Mouse (Mus musculus): Measurements from ENCODE around the gene Josd2. TPM values are rescaled to one million over a fixed set of nuclear protein-coding genes. Genes with fewer than 3 reads are reported as not detected.

Josd2 gene
- polyA plus RNA-seq, 1 experiment from 2014 or later = 157 TPM

- H3K4me3 ChIP-seq (ENCODE audit: low read length) = no peak overlapping the region
- ATAC-seq (replicated peaks; ENCODE audit: extremely low read depth, insufficient read depth, low FRiP score) = no peak
- WGBS = 61% methylated on average over 5 of the region's 5 CpGs
- no peaks in the 10 kb centered on the region for H3K36me3 ChIP-seq (ENCODE audit: control insufficient read depth, insufficient read depth)
- no peak overlapping the region for H3K27ac ChIP-seq (ENCODE audit: low read length)
- H3K9me3 ChIP-seq (replicated peaks; ENCODE audit: control insufficient read depth, low read length) = no peaks in the 10 kb centered on the region
- no peak overlapping the region for H3K9ac ChIP-seq (ENCODE audit: low read length)
- H3K4me2 ChIP-seq (ENCODE audit: low read depth, low read length) = no peak overlapping the region
- H3K4me1 ChIP-seq (ENCODE audit: control insufficient read depth, insufficient read depth, low read length) = no peaks in the 10 kb centered on the region
- peaks cover 34% of the 10 kb centered on the region for H3K27me3 ChIP-seq (ENCODE audit: control insufficient read depth, insufficient read depth, low read length)
Observed at GRCm38 (mm10) chr7:44435796-44436195, 32.0 kb upstream of the Josd2 start.

GRCm38 (mm10) chr7:44436267-44436666 is 31.5 kb upstream of the Josd2 start:
- H3K9me3 ChIP-seq (replicated peaks; ENCODE audit: control insufficient read depth, low read length) = no peaks in the 10 kb centered on the region
- H3K4me3 ChIP-seq (ENCODE audit: low read length) = no peak overlapping the region
- H3K9ac ChIP-seq (ENCODE audit: low read length) = no peak overlapping the region
- H3K36me3 ChIP-seq (ENCODE audit: control insufficient read depth, insufficient read depth) = no peaks in the 10 kb centered on the region
- H3K27me3 ChIP-seq (ENCODE audit: control insufficient read depth, insufficient read depth, low read length) = peaks cover 34% of the 10 kb centered on the region
- ATAC-seq (replicated peaks; ENCODE audit: extremely low read depth, insufficient read depth, low FRiP score) = no peak
- no peaks in the 10 kb centered on the region for H3K4me1 ChIP-seq (ENCODE audit: control insufficient read depth, insufficient read depth, low read length)
- no peak overlapping the region for H3K27ac ChIP-seq (ENCODE audit: low read length)
- H3K4me2 ChIP-seq (ENCODE audit: low read depth, low read length) = no peak overlapping the region
- 6% methylated on average over 1 of the region's 1 CpGs for WGBS

- Histone ChIP-seq H3K4me3 (ENCODE audit: low read length) (no peak overlapping the region), H3K27me3 (ENCODE audit: control insufficient read depth, insufficient read depth, low read length) (peaks cover 36% of the 10 kb centered on the region), H3K9me3 (replicated peaks; ENCODE audit: control insufficient read depth, low read length) (no peaks in the 10 kb centered on the region), H3K9ac (ENCODE audit: low read length) (no peak overlapping the region), H3K36me3 (ENCODE audit: control insufficient read depth, insufficient read depth) (no peaks in the 10 kb centered on the region), H3K4me2 (ENCODE audit: low read depth, low read length) (no peak overlapping the region), H3K27ac (ENCODE audit: low read length) (no peak overlapping the region), H3K4me1 (ENCODE audit: control insufficient read depth, insufficient read depth, low read length) (no peaks in the 10 kb centered on the region)
- WGBS = 66% methylated on average over 1 of the region's 1 CpGs
- no peak for ATAC-seq (replicated peaks; ENCODE audit: extremely low read depth, insufficient read depth, low FRiP score)
Observed at GRCm38 (mm10) chr7:44437188-44437587, 30.6 kb upstream of the Josd2 start.

GRCm38 (mm10) chr7:44437933-44438332 is 29.8 kb upstream of the Josd2 start:
- WGBS = 74% methylated on average over 8 of the region's 8 CpGs
- Histone ChIP-seq H3K9me3 (replicated peaks; ENCODE audit: control insufficient read depth, low read length) (no peaks in the 10 kb centered on the region), H3K4me1 (ENCODE audit: control insufficient read depth, insufficient read depth, low read length) (no peaks in the 10 kb centered on the region), H3K27ac (ENCODE audit: low read length) (no peak overlapping the region), H3K4me3 (ENCODE audit: low read length) (no peak overlapping the region), H3K9ac (ENCODE audit: low read length) (no peak overlapping the region), H3K4me2 (ENCODE audit: low read depth, low read length) (no peak overlapping the region), H3K27me3 (ENCODE audit: control insufficient read depth, insufficient read depth, low read length) (peaks cover 38% of the 10 kb centered on the region), H3K36me3 (ENCODE audit: control insufficient read depth, insufficient read depth) (no peaks in the 10 kb centered on the region)
- no peak for ATAC-seq (replicated peaks; ENCODE audit: extremely low read depth, insufficient read depth, low FRiP score)

- Histone ChIP-seq H3K9ac (ENCODE audit: low read length) (no peak overlapping the region), H3K27ac (ENCODE audit: low read length) (no peak overlapping the region), H3K9me3 (replicated peaks; ENCODE audit: control insufficient read depth, low read length) (no peaks in the 10 kb centered on the region), H3K4me2 (ENCODE audit: low read depth, low read length) (no peak overlapping the region), H3K36me3 (ENCODE audit: control insufficient read depth, insufficient read depth) (no peaks in the 10 kb centered on the region), H3K27me3 (ENCODE audit: control insufficient read depth, insufficient read depth, low read length) (peaks cover 42% of the 10 kb centered on the region), H3K4me1 (ENCODE audit: control insufficient read depth, insufficient read depth, low read length) (peaks cover 10% of the 10 kb centered on the region; the same call in 1 of the 2 replicates), H3K4me3 (ENCODE audit: low read length) (no peak overlapping the region)
- WGBS = 71% methylated on average over 2 of the region's 2 CpGs
- ATAC-seq (replicated peaks; ENCODE audit: extremely low read depth, insufficient read depth, low FRiP score) = no peak
Observed at GRCm38 (mm10) chr7:44439696-44440095, 28.1 kb upstream of the Josd2 start.

- Histone ChIP-seq H3K4me1 (ENCODE audit: control insufficient read depth, insufficient read depth, low read length) (peaks cover 18% of the 10 kb centered on the region), H3K4me3 (ENCODE audit: low read length) (no peak overlapping the region), H3K9me3 (replicated peaks; ENCODE audit: control insufficient read depth, low read length) (no peaks in the 10 kb centered on the region), H3K36me3 (ENCODE audit: control insufficient read depth, insufficient read depth) (no peaks in the 10 kb centered on the region), H3K9ac (ENCODE audit: low read length) (no peak overlapping the region), H3K27me3 (ENCODE audit: control insufficient read depth, insufficient read depth, low read length) (peaks cover 46% of the 10 kb centered on the region), H3K27ac (ENCODE audit: low read length) (no peak overlapping the region), H3K4me2 (ENCODE audit: low read depth, low read length) (no peak overlapping the region)
- WGBS = 90% methylated on average over 1 of the region's 1 CpGs
- ATAC-seq (replicated peaks; ENCODE audit: extremely low read depth, insufficient read depth, low FRiP score) = no peak
Observed at GRCm38 (mm10) chr7:44440479-44440878, 27.3 kb upstream of the Josd2 start.

GRCm38 (mm10) chr7:44441180-44441579 is 26.6 kb upstream of the Josd2 start:
- ATAC-seq (replicated peaks; ENCODE audit: extremely low read depth, insufficient read depth, low FRiP score) = no peak
- no peak overlapping the region for H3K27ac ChIP-seq (ENCODE audit: low read length)
- H3K4me1 ChIP-seq (ENCODE audit: control insufficient read depth, insufficient read depth, low read length) = peaks cover 25% of the 10 kb centered on the region
- no peak overlapping the region for H3K9ac ChIP-seq (ENCODE audit: low read length)
- 7% methylated on average over 1 of the region's 1 CpGs for WGBS
- H3K4me3 ChIP-seq (ENCODE audit: low read length) = no peak overlapping the region; the same call in 1 of the 2 replicates
- peaks cover 52% of the 10 kb centered on the region for H3K27me3 ChIP-seq (ENCODE audit: control insufficient read depth, insufficient read depth, low read length)
- H3K36me3 ChIP-seq (ENCODE audit: control insufficient read depth, insufficient read depth) = no peaks in the 10 kb centered on the region
- peak overlapping the region; percentile 69; the same call in 1 of the 2 replicates for H3K4me2 ChIP-seq (ENCODE audit: low read depth, low read length)
- H3K9me3 ChIP-seq (replicated peaks; ENCODE audit: control insufficient read depth, low read length) = no peaks in the 10 kb centered on the region

GRCm38 (mm10) chr7:44441648-44442109 is 26.1 kb upstream of the Josd2 start:
- Histone ChIP-seq H3K27ac (ENCODE audit: low read length) (peak overlapping the region; percentile 79), H3K27me3 (ENCODE audit: control insufficient read depth, insufficient read depth, low read length) (peaks cover 52% of the 10 kb centered on the region), H3K9me3 (replicated peaks; ENCODE audit: control insufficient read depth, low read length) (no peaks in the 10 kb centered on the region), H3K4me2 (ENCODE audit: low read depth, low read length) (peak overlapping the region; percentile 69), H3K36me3 (ENCODE audit: control insufficient read depth, insufficient read depth) (no peaks in the 10 kb centered on the region), H3K4me1 (ENCODE audit: control insufficient read depth, insufficient read depth, low read length) (peaks cover 29% of the 10 kb centered on the region), H3K9ac (ENCODE audit: low read length) (peak overlapping the region; percentile 84), H3K4me3 (ENCODE audit: low read length) (peak overlapping the region; percentile 62)
- peak; percentile 29 for ATAC-seq (replicated peaks; ENCODE audit: extremely low read depth, insufficient read depth, low FRiP score)
- 0% methylated on average over 14 of the region's 14 CpGs for WGBS

- peaks cover 29% of the 10 kb centered on the region for H3K4me1 ChIP-seq (ENCODE audit: control insufficient read depth, insufficient read depth, low read length)
- peak overlapping the region; percentile 62 for H3K4me3 ChIP-seq (ENCODE audit: low read length)
- peak overlapping the region; percentile 69 for H3K4me2 ChIP-seq (ENCODE audit: low read depth, low read length)
- peak overlapping the region; percentile 79 for H3K27ac ChIP-seq (ENCODE audit: low read length)
- ATAC-seq (replicated peaks; ENCODE audit: extremely low read depth, insufficient read depth, low FRiP score) = no peak; the same call in 1 of the 2 replicates
- 1% methylated on average over 13 of the region's 14 CpGs for WGBS
- no peaks in the 10 kb centered on the region for H3K9me3 ChIP-seq (replicated peaks; ENCODE audit: control insufficient read depth, low read length)
- H3K9ac ChIP-seq (ENCODE audit: low read length) = peak overlapping the region; percentile 84
- H3K36me3 ChIP-seq (ENCODE audit: control insufficient read depth, insufficient read depth) = no peaks in the 10 kb centered on the region
- peaks cover 52% of the 10 kb centered on the region for H3K27me3 ChIP-seq (ENCODE audit: control insufficient read depth, insufficient read depth, low read length)
Observed at GRCm38 (mm10) chr7:44442407-44442821, 25.4 kb upstream of the Josd2 start.
